Mouse (Mus musculus) liver, adult 2 months (tissue): ENCODE measurements around the gene Plau.

Source experiments
- CTCF ChIP-seq: fragments of 200-500 bp; IDR thresholded peaks from 2 replicates; pipeline ENCODE4 v1.5.1; 2011; ENCODE audit warnings: low read depth, low read length, control low read depth
- POLR2A ChIP-seq: fragments of 200-500 bp; IDR thresholded peaks from 2 replicates; pipeline ENCODE4 v1.6.1; 2011; ENCODE audit warnings: low read length, control low read depth; ENCODE audit not compliant: insufficient read depth; ENCODE audit errors: extremely low read depth

DNA sequence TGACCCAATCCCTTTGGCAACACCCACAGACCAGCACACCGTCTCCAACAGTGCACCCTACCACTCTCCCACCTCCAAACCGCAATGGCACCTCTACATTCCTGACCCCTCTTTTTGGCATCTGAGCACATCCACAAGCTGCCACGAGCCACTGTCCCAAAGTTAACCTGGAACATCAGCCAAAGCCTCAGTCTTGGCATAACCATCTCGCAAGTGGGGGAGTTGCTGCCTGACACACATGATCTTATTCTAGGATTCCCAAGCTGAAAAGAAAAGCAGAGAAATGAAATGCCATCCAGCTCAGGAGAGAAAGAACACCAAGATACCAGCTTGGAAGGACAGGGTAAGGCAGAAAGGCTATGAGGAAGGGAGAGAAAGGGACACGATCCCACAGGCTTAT, 46.0 kb upstream of the Plau start:
- TF ChIP-seq POLR2A = no peak
- no peak for TF ChIP-seq CTCF
